Mouse (Mus musculus) testis, adult 2 months (tissue): Measurements from ENCODE around the gene Itln1. TPM values are rescaled to one million over a fixed set of nuclear protein-coding genes. Genes with fewer than 3 reads are reported as not detected.
A peak's percentile ranks its signal among the peaks of the same experiment; 100 is the strongest.

ENCODE experiments used
- H3K27ac ChIP-seq: fragments of 200-500 bp; 2 replicates; pipeline ENCODE4 v1.5.1; 2012; ENCODE audit warnings: low read depth, low read length; ENCODE audit not compliant: control insufficient read depth, insufficient read depth
- H3K27me3 ChIP-seq: fragments of 200-500 bp; 2 replicates; pipeline ENCODE4 v1.6.1; 2012; ENCODE audit warnings: mild to moderate bottlenecking, low read length, moderate library complexity; ENCODE audit not compliant: control insufficient read depth, insufficient read depth
- H3K36me3 ChIP-seq: fragments of 200-500 bp; 2 replicates; pipeline ENCODE4 v1.6.1; 2012; ENCODE audit warnings: mild to moderate bottlenecking, low read length; ENCODE audit not compliant: control insufficient read depth, insufficient read depth
- H3K4me1 ChIP-seq: fragments of 200-500 bp; 2 replicates; pipeline ENCODE4 v1.6.1; 2012; ENCODE audit warnings: low read length; ENCODE audit not compliant: control insufficient read depth, insufficient read depth
- H3K4me3 ChIP-seq: fragments of 200-500 bp; 2 replicates; pipeline ENCODE4 v1.5.1; 2012; ENCODE audit warnings: low read depth, mild to moderate bottlenecking, low read length, moderate library complexity, mixed read lengths; ENCODE audit not compliant: control insufficient read depth
- CTCF ChIP-seq: fragments of 200-500 bp; IDR thresholded peaks from 2 replicates; pipeline ENCODE4 v1.5.1; 2012; ENCODE audit warnings: low read depth, mild to moderate bottlenecking, inconsistent platforms, low read length, moderate library complexity; ENCODE audit not compliant: control insufficient read depth, insufficient read depth, insufficient replicate concordance
- POLR2A ChIP-seq: fragments of 200-500 bp; IDR thresholded peaks from 2 replicates; pipeline ENCODE4 v1.6.1; 2012; ENCODE audit warnings: low read depth, mild to moderate bottlenecking, inconsistent platforms, low read length, moderate library complexity; ENCODE audit not compliant: control insufficient read depth
- polyA plus RNA-seq: library from polyadenylated mRNA; depleted of rRNA; stranded (reverse); fragments of >200 nt; gene quantifications from 2 replicates; pipeline ENCODE4 v1.2.3, GENCODE M21; 2012

Itln1 gene
- polyA plus RNA-seq, 1 experiment, result 0.47 TPM

- no peak for TF ChIP-seq CTCF
- TF ChIP-seq POLR2A, result no peak
- H3K36me3 ChIP-seq, result no peaks in the 10 kb centered on the region
- no peak overlapping the region for H3K4me3 ChIP-seq
- no peak overlapping the region for H3K27ac ChIP-seq
- H3K4me1 ChIP-seq, result no peaks in the 10 kb centered on the region
- no peaks in the 10 kb centered on the region for H3K27me3 ChIP-seq
Observed at GRCm38 (mm10) chr1:171513760-171514159, 21.3 kb downstream of the Itln1 start.

- no peak for TF ChIP-seq CTCF
- TF ChIP-seq POLR2A, result no peak
- H3K4me3 ChIP-seq, result no peak overlapping the region
- no peaks in the 10 kb centered on the region for H3K4me1 ChIP-seq
- no peak overlapping the region for H3K27ac ChIP-seq
- H3K27me3 ChIP-seq, result no peaks in the 10 kb centered on the region
- H3K36me3 ChIP-seq, result no peaks in the 10 kb centered on the region
Observed at GRCm38 (mm10) chr1:171513234-171513633, 21.9 kb downstream of the Itln1 start.

GRCm38 (mm10) chr1:171504586-171504985 lies 30.5 kb downstream of the Itln1 start:
- Histone ChIP-seq H3K27ac (no peak overlapping the region), H3K4me3 (no peak overlapping the region), H3K36me3 (no peaks in the 10 kb centered on the region), H3K4me1 (peaks cover 4% of the 10 kb centered on the region; the same call in 1 of the 2 replicates), H3K27me3 (no peaks in the 10 kb centered on the region)
- TF ChIP-seq POLR2A (no peak), CTCF (no peak)

- TF ChIP-seq CTCF (no peak), POLR2A (peak; percentile 27; the same call in 1 of the 2 replicates)
- H3K36me3 ChIP-seq, result no peaks in the 10 kb centered on the region
- peak overlapping the region; percentile 95 for H3K4me3 ChIP-seq
- H3K27ac ChIP-seq, result peak overlapping the region; percentile 92
- H3K4me1 ChIP-seq, result peaks cover 4% of the 10 kb centered on the region; the same call in 1 of the 2 replicates
- H3K27me3 ChIP-seq, result no peaks in the 10 kb centered on the region
Observed at GRCm38 (mm10) chr1:171503592-171504291, 31.4 kb downstream of the Itln1 start.

- TF ChIP-seq POLR2A (no peak), CTCF (peak; percentile 64)
- H3K27ac ChIP-seq, result peak within 1 kb of the TSS; percentile 92
- no peaks in the 10 kb centered on the region for H3K27me3 ChIP-seq
Observed at GRCm38 (mm10) chr1:171503250-171503591, 31.9 kb downstream of the Itln1 start, which contains the start of gene Alyref2. Gene Alyref2 (plus strand): TSS chr1:171503478.

GRCm38 (mm10) chr1:171502388-171503249 lies 32.5 kb downstream of the Itln1 start:
- TF ChIP-seq CTCF (no peak; the same call in 1 of the 2 replicates), POLR2A (peak; percentile 0; the same call in 1 of the 2 replicates)
- no peaks in the 10 kb centered on the region for H3K27me3 ChIP-seq
- H3K36me3 ChIP-seq, result no peaks in the 10 kb centered on the region
- peaks cover 4% of the 10 kb centered on the region; the same call in 1 of the 2 replicates for H3K4me1 ChIP-seq
- peak overlapping the region; percentile 92 for H3K27ac ChIP-seq
- H3K4me3 ChIP-seq, result no peak overlapping the region

More at GRCm38 (mm10) chr1:171503250-171503591, 31.9 kb downstream of the Itln1 start, which contains the start of gene Alyref2:
- no peaks in the 10 kb centered on the region for H3K36me3 ChIP-seq
- peaks cover 4% of the 10 kb centered on the region; the same call in 1 of the 2 replicates for H3K4me1 ChIP-seq
- peak within 1 kb of the TSS; percentile 95 for H3K4me3 ChIP-seq

- H3K27ac ChIP-seq, result no peak overlapping the region; the same call in 1 of the 2 replicates
- no peak overlapping the region for H3K4me3 ChIP-seq
- TF ChIP-seq POLR2A (no peak), CTCF (no peak)
- peaks cover 4% of the 10 kb centered on the region; the same call in 1 of the 2 replicates for H3K4me1 ChIP-seq
- no peaks in the 10 kb centered on the region for H3K36me3 ChIP-seq
- no peaks in the 10 kb centered on the region for H3K27me3 ChIP-seq
Observed at GRCm38 (mm10) chr1:171501636-171502080, 33.4 kb downstream of the Itln1 start.
